Mouse (Mus musculus): ENCODE results near the gene Smim4. TPM values are rescaled to one million over a fixed set of nuclear protein-coding genes. Genes with fewer than 3 reads are reported as not detected.

Gene Smim4
- polyA plus RNA-seq, 1 experiment from 2014 or later, result 76.1 TPM

DNA sequence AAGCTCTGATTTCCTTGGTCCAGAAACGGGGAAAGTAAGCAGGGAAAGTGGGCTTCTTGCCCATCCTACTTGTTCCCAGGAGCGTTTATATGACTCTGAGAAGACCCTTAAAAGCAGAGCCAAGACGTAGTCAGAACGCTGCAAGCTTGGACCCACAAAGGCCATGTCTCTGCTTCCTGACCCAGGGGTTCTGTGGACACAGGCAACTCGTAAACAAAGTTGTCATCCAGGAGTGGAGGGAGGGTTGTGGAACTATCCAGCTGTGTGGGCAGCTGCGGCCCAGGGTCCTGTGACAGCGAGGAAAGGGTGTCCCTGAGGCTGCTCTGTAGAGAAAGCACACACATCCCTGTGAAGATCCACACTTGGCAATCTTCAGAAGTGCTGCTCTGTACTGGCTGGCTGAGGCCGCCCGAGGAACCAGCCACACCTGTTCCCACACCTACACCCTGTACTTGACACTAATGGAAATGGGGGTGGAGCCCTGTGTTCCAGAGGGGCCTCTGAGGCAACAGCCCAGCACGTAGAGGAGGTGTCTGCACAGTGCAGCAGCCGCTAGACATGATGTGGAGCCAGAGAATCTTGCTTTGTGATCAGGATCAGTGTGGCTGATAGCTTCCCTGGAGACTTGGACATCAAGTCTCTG is 4.4 kb upstream of the Smim4 start:
- DNase-seq (peak; percentile 58), ATAC-seq (peak; percentile 26)
- Histone ChIP-seq H3K27ac (ENCODE audit: low read depth) (peak overlapping the region; percentile 85), H3K27me3 (ENCODE audit: insufficient read depth, low read length) (no peaks in the 10 kb centered on the region), H3K36me3 (replicated peaks; ENCODE audit: insufficient read depth, low read length) (peaks cover 22% of the 10 kb centered on the region), H3K9me3 (ENCODE audit: low read length) (no peaks in the 10 kb centered on the region), H3K4me1 (ENCODE audit: insufficient read depth) (peaks cover 37% of the 10 kb centered on the region), H3K4me3 (ENCODE audit: low read depth, low read length) (no peak overlapping the region), H3K4me2 (ENCODE audit: low read depth, low read length) (peak overlapping the region; percentile 87), H3K9ac (replicated peaks) (peak overlapping the region; percentile 17; the same call in 1 of the 2 replicates)
- TF ChIP-seq EP300 (IDR thresholded peaks at IDR 0.05; ENCODE audit: low read depth) (no peak), CTCF (IDR thresholded peaks at IDR 0.05; ENCODE audit: low read depth) (no peak)
- WGBS (ENCODE audit: insufficient replicate concordance), result 48% methylated on average over 11 of the region's 11 CpGs

DNA sequence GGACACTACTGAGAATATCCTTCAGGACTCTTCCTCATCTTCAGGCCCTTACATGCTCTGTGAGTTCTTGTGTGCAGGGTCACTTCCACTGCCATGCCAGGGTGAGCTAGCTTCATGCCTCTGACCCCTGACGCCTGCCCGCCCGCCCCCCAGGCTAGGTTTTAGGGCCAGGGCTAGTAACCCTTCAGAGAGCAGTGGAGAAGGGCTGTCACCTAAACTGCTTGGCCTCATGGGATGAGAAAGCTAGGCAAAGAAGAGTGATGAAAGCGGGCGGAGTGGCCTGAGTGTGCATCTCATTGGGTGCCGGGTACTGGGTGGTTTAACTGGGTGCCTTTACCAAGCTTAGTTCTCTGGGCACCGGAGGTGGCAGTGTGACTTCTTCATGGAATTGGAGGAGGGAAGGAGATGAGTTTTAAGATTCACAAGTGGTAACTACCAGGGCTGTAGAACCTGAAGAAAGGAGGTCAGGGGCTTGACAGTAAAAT is 3.8 kb upstream of the Smim4 start:
- TF ChIP-seq CTCF (IDR thresholded peaks at IDR 0.05; ENCODE audit: low read depth) (no peak), EP300 (IDR thresholded peaks at IDR 0.05; ENCODE audit: low read depth) (no peak)
- ATAC-seq, result no peak
- peak overlapping the region; percentile 64; the same call in 1 of the 2 replicates for H3K4me3 ChIP-seq (ENCODE audit: low read depth, low read length)
- peak overlapping the region; percentile 85 for H3K27ac ChIP-seq (ENCODE audit: low read depth)
- no peaks in the 10 kb centered on the region for H3K9me3 ChIP-seq (ENCODE audit: low read length)
- 73% methylated on average over 7 of the region's 7 CpGs for WGBS (ENCODE audit: insufficient replicate concordance)
- DNase-seq, result peak; percentile 34
- H3K4me2 ChIP-seq (ENCODE audit: low read depth, low read length), result peak overlapping the region; percentile 87
- peaks cover 39% of the 10 kb centered on the region for H3K4me1 ChIP-seq (ENCODE audit: insufficient read depth)
- H3K9ac ChIP-seq (replicated peaks), result peak overlapping the region; percentile 82
- H3K27me3 ChIP-seq (ENCODE audit: insufficient read depth, low read length), result no peaks in the 10 kb centered on the region
- H3K36me3 ChIP-seq (replicated peaks; ENCODE audit: insufficient read depth, low read length), result peaks cover 20% of the 10 kb centered on the region

DNA sequence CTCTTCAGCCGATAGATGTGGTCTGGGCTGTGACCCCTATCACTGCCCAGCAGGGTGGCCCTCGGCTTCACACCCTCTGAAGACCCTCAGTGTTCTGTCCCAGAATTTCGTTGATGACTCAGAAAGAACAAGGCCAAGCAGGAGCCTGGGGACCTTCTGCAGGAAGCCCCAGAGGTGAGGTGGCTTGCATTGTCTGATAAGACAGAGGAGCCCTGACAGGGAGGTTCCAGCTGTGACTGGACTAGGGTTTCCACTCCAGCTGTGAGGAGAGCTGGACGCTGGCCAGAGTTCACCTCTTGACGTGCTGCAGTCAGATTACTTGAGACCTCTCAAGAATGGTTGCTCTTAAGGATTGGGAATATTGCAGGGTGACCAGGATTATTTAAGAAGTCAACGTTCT is 3.3 kb upstream of the Smim4 start:
- H3K4me2 ChIP-seq (ENCODE audit: low read depth, low read length), result peak overlapping the region; percentile 87
- no peak for ATAC-seq
- no peaks in the 10 kb centered on the region for H3K27me3 ChIP-seq (ENCODE audit: insufficient read depth, low read length)
- TF ChIP-seq EP300 (IDR thresholded peaks at IDR 0.05; ENCODE audit: low read depth), result no peak
- TF ChIP-seq CTCF (IDR thresholded peaks at IDR 0.05; ENCODE audit: low read depth), result no peak
- H3K36me3 ChIP-seq (replicated peaks; ENCODE audit: insufficient read depth, low read length), result peaks cover 18% of the 10 kb centered on the region
- peak overlapping the region; percentile 64 for H3K4me3 ChIP-seq (ENCODE audit: low read depth, low read length)
- peak overlapping the region; percentile 85 for H3K27ac ChIP-seq (ENCODE audit: low read depth)
- H3K9ac ChIP-seq (replicated peaks), result peak overlapping the region; percentile 82
- DNase-seq, result peak; percentile 59
- H3K4me1 ChIP-seq (ENCODE audit: insufficient read depth), result peaks cover 44% of the 10 kb centered on the region
- 14% methylated on average over 6 of the region's 6 CpGs for WGBS (ENCODE audit: insufficient replicate concordance)
- H3K9me3 ChIP-seq (ENCODE audit: low read length), result no peaks in the 10 kb centered on the region

DNA sequence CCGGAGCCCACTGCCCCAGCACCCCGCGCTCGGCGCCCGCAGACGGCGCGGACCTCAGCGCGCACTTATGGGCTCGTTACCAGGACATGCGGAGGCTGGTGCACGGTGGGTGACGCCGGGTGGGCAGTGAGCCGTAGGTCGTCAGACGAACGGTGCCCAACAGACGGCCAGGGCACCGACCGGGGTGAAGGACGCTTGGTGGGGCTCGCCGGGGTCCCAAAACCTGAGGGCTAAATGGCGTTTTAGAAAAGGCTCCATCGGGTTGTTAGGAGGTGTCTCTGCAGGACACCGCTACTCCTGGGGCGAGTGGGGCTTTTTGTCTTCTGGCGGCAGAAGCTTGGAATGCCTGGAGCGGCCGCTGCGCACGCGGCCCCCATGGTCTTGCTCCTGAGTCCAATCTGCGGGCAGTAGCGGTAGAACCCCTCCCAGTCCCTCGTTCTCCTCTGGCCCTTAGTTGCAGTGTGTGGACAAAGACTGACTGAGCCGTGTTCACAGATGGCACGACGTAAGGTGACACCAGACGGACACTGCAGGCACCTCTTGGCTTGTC is 2.6 kb upstream of the Smim4 start:
- DNase-seq, result peak; percentile 46
- Histone ChIP-seq H3K4me3 (ENCODE audit: low read depth, low read length) (peak overlapping the region; percentile 64), H3K4me1 (ENCODE audit: insufficient read depth) (peaks cover 50% of the 10 kb centered on the region), H3K4me2 (ENCODE audit: low read depth, low read length) (peak overlapping the region; percentile 87), H3K27ac (ENCODE audit: low read depth) (peak overlapping the region; percentile 35; the same call in 1 of the 2 replicates), H3K9me3 (ENCODE audit: low read length) (no peaks in the 10 kb centered on the region), H3K27me3 (ENCODE audit: insufficient read depth, low read length) (no peaks in the 10 kb centered on the region), H3K36me3 (replicated peaks; ENCODE audit: insufficient read depth, low read length) (peaks cover 12% of the 10 kb centered on the region; the same call in 1 of the 2 replicates), H3K9ac (replicated peaks) (peak overlapping the region; percentile 82)
- ATAC-seq, result peak; percentile 1
- under 1% methylated on average over 43 of the region's 43 CpGs for WGBS (ENCODE audit: insufficient replicate concordance)
- TF ChIP-seq CTCF (IDR thresholded peaks at IDR 0.05; ENCODE audit: low read depth) (no peak), EP300 (IDR thresholded peaks at IDR 0.05; ENCODE audit: low read depth) (no peak)

DNA sequence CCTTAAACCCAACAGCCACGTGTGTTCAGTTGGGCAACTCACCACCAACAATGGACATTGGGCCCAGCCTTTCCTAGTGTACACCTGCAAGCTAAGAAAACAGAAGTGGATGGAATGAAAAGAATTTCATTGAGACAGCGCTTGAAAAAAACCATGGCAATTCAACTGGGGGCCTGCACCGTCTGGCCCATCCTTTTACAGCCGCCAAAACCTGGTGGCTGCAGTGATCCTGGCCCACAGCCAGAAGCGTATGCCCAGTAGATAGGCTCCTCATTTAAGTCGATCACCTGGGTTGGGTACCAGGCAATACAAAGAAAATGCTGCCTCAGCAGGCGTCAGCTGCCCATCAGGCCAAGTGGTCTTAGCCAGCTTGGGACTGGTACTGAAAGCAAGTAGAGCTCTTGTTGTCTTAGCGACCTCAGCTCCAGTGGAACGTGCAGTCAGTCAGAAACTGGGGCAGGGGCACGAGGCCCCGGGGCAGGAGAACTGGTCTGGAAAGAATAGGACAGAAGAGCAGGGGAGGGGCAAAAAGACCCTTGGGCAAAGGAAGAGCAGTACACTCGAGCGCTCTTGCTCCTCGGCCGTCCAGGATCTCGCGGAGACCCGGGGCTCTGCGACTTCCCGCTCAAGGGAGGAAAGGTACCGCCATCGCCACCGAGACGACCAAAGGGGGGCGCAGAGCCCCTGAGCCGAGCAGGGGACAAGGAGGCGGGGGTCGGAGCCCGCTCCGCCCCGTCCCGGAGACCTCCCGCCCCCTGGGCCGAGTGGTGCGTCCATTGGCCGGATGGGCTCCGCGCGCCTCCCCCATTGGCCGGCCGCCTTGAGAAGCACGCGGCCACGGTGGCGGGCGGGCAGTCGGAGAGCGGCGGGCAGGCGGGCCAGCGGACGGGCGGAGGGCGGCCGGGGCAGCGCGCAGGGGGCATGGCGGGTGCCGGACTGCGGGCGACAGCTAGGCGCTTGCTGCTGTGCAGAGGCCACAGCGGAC is 1.8 kb upstream of the Smim4 start, which contains the start of gene Nt5dc2:
TSS of gene Nt5dc2 (plus strand) at position 818 of the 985 bp plus-strand sequence.
- H3K4me1 ChIP-seq (ENCODE audit: insufficient read depth), result peaks cover 58% of the 10 kb centered on the region
- 6% methylated on average over 47 of the region's 63 CpGs for WGBS (ENCODE audit: insufficient replicate concordance)
- TF ChIP-seq EP300 (IDR thresholded peaks at IDR 0.05; ENCODE audit: low read depth), result no peak
- peak; percentile 33 for TF ChIP-seq CTCF (IDR thresholded peaks at IDR 0.05; ENCODE audit: low read depth)

More for the DNA sequence above, 1.8 kb upstream of the Smim4 start, which contains the start of gene Nt5dc2:
- DNase-seq (peak; percentile 89), ATAC-seq (peak; percentile 58)
- H3K27ac ChIP-seq (ENCODE audit: low read depth), result peak within 1 kb of the TSS; percentile 85
- H3K27me3 ChIP-seq (ENCODE audit: insufficient read depth, low read length), result no peaks in the 10 kb centered on the region
- peaks cover 6% of the 10 kb centered on the region; the same call in 1 of the 2 replicates for H3K36me3 ChIP-seq (replicated peaks; ENCODE audit: insufficient read depth, low read length)
- peak within 1 kb of the TSS; percentile 82 for H3K9ac ChIP-seq (replicated peaks)
- H3K4me2 ChIP-seq (ENCODE audit: low read depth, low read length), result peak within 1 kb of the TSS; percentile 87
- no peaks in the 10 kb centered on the region for H3K9me3 ChIP-seq (ENCODE audit: low read length)
- H3K4me3 ChIP-seq (ENCODE audit: low read depth, low read length), result peak within 1 kb of the TSS; percentile 64

Data from liver, postnatal 0 days (tissue).